Mouse (Mus musculus): Measurements from ENCODE around the gene Lrrc51.
A peak's percentile ranks its signal among the peaks of the same experiment; 100 is the strongest.
"Not testable (repeated sequence)": the region's sequence is repeated elsewhere in the genome, so short reads cannot be mapped to it uniquely, and the experiment has no call there.

Lrrc51 gene

GRCm38 (mm10) chr7:101933751-101934240 lies at the start of gene Lrrc51, which contains the start of gene Numa1:
Gene Lrrc51 (minus strand): TSS chr7:101933895.
Gene Numa1 (plus strand): TSS chr7:101934111.
- DNase-seq (ENCODE audit: low spot score): peak; percentile 97

GRCm38 (mm10) chr7:101982735-101983134 lies 49.0 kb upstream of the Lrrc51 start:
- no peak for DNase-seq (ENCODE audit: low spot score)

GRCm38 (mm10) chr7:101974505-101974904 lies 40.8 kb upstream of the Lrrc51 start:
- DNase-seq (ENCODE audit: low spot score): no peak

DNA sequence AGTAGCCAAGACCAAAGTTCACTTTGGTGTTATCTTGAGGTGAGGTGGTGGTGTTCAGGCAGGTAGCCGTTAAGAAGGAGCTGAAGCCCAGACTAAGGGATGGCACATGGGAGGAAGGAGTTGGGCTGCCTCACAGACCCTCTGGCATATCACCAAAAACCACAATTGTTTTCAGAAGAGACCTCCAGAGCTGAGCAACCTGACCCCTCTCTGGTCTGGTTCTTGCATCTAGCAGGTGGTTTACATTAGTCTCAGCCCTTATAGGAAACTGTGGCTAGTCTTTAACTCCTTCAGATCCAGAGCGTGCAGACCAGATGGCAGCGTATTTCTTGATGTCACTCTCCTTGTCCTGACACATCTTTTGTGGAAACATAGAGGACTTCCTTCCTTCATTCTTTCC lies 40.0 kb upstream of the Lrrc51 start:
- DNase-seq (ENCODE audit: low spot score): no peak

- no peak for DNase-seq (ENCODE audit: low spot score)
Measured at GRCm38 (mm10) chr7:101971721-101972120, 38.0 kb upstream of the Lrrc51 start.

DNA sequence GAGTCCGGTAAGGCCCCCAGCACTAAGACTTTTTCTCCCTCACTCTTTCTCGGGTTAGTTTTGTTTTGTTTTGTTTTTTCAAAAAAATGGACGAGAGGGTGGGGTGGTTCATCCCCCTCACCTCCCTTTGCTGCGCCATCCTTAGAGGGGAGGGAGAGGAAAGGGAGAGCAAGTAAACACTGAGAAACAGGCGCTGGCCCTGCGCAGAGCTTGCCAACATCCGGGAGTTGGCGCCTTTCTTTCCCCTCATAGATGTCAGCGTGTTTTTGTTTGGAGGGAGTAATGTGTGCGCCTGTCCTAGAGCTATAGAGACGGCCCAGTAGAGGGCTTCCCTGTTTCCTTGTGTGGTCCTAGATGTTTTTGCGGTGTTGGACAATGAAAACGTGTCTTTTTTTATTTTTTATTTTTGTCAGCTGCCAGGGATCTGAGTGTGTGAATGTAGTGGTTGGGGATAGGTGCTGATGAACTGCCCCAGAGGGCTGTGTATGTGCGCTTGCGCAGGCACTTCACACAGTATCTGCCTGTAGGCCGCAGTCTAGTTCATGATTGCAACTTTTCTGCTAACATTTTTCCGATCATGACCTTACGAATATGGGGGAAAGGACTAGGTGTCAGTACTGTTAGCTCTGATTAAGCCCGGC lies 37.2 kb upstream of the Lrrc51 start:
- peak; percentile 75 for DNase-seq (ENCODE audit: low spot score)

- peak; percentile 87 for DNase-seq (ENCODE audit: low spot score)
Measured at GRCm38 (mm10) chr7:101970429-101970775, 36.7 kb upstream of the Lrrc51 start.

DNA sequence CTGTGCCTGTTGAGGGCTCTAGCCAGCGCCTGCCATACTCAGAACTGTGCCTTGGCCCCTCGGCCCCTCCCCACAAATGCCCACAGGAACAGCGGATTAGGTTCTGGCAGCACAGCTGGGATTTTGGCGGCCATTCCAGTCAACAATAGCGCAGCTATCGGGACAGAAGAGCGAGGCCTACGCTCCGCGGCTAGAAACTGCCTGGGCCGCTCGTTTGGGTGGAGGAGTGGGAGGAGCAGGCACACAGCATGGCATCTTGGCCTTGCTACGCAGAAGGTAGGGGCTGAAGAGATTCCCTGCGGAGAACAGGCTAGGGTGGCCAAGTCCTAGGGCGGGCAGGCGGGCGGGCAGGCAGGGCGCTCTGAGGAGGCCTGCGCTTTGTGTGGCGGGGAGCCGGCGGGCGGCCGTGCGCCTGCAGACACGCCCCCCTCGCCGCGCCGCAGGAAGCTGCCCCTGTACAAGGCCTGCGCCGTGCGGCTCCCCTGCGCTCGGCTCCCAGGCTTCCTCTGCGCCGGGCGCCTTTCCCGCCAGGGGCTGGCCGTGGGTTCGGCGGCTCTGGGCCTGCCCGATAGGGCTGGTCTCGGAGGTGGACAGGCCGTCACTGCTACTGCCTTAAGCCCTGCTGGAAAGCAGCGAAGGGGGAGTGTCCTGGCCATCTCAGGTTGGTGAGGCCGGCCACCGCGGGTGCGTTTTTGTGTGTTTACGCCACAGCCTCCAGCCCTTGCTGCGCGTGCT lies 36.2 kb upstream of the Lrrc51 start:
- DNase-seq (ENCODE audit: low spot score): peak; percentile 89

GRCm38 (mm10) chr7:101968751-101969150 lies 35.1 kb upstream of the Lrrc51 start:
- no peak for DNase-seq (ENCODE audit: low spot score)

DNA sequence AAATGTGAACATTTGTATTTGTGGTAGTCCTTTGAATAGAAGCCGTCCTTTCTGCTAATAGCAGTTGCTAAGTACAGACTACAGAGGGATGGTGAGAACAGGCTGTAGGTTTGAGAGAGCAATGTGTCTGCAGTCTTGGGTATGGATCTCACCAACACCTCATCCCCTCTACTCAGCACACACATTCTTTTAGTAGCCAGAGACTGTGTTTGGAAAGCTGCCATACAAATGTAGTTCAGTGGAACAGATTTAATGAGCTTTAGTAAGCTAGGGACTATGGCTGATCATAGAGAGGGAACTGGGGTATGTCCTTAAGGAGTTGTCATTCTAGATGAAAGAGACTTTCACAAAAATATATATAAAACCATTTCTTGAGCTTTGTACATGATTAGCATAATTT lies 33.6 kb upstream of the Lrrc51 start:
- DNase-seq (ENCODE audit: low spot score): no peak

DNA sequence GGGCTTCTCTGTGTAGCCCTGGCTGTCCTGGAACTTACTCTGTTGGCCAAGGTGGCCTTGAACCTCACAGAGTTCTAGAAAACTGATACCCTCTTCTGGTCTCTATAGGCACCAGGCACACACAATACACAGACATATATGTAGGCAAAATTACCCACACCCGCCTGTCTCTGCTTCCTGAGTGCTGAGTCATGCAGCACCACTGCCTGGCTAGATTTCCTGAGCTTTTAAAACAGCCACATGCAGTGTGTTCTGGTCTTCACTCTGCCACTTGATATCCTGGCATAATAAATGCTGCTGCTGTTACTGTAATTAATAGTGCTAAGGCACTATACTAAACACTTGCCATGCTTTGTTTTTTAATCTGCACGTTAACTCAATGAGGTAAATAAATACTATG lies 31.9 kb upstream of the Lrrc51 start:
- DNase-seq (ENCODE audit: low spot score): no peak

- no peak for DNase-seq (ENCODE audit: low spot score)
Measured at GRCm38 (mm10) chr7:101964551-101964950, 30.9 kb upstream of the Lrrc51 start.

DNA sequence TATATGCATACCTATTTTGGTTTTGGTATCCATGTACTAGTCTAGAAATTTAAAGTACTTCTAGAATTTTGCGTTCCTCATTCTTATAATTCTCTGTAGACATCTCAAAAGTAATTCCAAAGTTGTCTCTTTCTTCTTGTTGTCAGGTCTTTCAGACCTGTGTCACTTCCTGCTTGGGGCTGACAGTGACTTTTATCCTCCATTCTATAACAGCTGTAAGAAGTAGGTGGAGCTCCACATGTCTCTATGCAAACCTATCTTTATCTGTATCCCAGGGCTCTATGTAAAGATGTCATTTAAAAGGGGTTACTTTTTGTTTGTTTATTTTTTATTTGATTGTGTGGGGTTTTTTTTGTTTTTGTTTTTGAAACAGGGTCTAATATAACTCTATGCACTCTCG lies 29.9 kb upstream of the Lrrc51 start:
- DNase-seq (ENCODE audit: low spot score): no peak

DNA sequence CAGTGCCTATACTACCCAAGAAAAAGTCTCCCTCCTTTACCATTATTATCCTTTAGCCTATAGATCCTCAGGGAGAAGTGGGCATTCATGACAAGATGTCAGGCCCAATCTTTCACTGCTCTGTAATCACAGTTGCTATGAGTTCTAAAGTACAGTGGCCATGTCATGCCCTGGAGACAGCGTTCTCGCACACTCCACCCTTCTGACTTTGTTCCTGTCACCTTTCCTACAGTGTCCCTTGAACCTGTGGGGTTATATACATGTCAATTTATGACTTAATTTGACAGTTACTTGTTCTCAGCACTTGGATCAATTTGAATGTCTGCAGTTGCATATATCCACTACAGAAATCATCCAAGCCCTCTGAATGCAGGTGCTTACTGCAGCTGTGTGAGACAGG lies 29.1 kb upstream of the Lrrc51 start:
- DNase-seq (ENCODE audit: low spot score): no peak

DNA sequence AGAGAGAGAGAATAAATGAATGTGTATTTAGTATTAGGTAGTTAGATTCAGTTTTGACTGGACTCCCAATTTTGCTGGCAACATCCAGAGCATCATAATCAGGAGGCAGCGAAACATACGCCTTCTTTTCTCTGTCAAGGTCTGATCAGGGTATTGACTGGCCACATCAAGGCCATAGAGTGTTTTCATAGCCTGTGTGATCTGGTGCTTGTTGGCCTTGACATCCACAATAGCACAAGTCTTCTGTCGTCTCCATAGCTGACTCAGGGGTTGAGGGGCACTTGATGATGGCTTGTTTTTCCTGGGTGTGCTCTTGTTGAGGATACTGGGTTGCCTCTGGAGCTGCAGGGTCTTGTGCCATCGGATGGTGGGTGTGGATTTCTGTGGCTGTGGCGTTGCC lies 23.2 kb upstream of the Lrrc51 start:
- DNase-seq (ENCODE audit: low spot score): no peak

DNA sequence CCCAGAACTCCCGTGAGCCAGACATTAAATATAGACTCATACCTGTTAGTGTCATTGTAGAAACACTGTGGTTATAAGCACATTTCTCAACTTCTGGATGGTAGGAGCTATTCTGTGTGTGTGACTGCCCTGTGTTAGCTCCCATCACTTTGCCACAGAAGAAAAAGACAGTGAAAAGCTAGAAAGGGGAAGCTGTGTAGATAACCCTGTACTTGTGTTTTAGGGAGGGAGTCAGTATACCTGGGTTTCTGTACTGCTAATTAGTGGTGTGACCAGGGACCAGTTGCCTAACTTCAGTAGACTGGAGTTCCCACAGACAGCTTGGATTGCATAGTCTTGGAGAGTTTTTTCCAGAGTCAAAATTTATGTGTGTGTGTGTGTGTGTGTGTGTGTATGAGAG lies 22.8 kb upstream of the Lrrc51 start:
- no peak for DNase-seq (ENCODE audit: low spot score)

DNA sequence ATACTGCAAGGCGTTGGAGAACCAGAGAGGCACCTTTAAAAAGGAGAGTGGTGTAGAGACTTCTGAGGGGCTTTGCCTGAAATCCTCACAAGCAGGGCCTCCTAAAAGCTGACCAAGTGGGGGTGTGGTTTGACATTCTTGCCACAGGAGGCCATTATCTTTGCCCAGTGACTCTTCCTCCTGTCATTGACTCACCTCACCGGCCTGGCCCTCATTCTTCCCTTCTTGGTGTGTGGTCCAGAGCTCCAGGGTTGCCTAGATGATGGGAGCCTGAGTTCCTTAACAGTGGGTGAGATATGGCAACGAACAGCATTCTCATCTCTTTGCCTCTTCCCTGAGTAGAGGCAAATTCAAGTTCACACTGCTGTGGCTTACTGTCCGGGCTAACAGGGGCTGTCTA lies 22.2 kb upstream of the Lrrc51 start:
- no peak for DNase-seq (ENCODE audit: low spot score)

GRCm38 (mm10) chr7:101955276-101955675 lies 21.6 kb upstream of the Lrrc51 start:
- no peak for DNase-seq (ENCODE audit: low spot score)

DNA sequence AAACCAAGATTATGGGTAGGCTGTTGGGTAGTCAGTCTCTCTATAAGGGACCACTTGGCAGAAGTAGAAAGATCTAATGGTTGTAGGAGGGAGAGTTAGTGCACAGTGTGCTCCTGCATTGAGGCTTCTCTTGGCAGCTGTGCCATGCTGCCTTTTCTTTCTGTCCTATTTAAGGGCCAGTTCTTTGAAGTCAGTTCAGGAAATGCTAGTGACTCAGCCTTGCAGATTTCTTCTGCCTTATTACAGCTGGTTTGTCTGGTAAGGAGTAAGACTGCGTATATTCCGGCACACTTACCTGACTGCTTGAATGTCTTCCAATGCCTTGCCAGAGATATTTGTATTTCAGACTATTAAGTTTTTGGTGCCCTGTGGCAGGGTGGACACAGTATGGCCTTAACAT lies 20.5 kb upstream of the Lrrc51 start:
- no peak for DNase-seq (ENCODE audit: low spot score)

DNA sequence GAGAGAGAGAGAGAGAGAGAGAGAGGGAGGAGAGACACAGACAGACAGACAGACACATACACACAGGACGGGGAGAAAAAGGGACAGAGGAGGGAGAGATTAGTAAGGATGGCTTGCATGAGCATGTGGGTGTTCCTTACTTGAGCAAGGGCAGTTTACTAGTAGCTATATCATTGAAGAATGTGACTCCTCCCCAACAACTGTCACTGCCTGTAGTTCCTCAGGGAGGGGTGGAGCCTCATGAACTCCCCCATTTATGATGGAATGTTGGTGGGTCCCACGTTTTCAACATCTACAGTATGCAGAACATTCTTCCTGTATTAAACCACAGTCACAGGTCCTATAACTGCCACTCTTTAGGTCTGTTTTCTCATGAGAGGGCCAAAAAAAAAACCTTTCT lies 18.4 kb upstream of the Lrrc51 start:
- no peak for DNase-seq (ENCODE audit: low spot score)

DNA sequence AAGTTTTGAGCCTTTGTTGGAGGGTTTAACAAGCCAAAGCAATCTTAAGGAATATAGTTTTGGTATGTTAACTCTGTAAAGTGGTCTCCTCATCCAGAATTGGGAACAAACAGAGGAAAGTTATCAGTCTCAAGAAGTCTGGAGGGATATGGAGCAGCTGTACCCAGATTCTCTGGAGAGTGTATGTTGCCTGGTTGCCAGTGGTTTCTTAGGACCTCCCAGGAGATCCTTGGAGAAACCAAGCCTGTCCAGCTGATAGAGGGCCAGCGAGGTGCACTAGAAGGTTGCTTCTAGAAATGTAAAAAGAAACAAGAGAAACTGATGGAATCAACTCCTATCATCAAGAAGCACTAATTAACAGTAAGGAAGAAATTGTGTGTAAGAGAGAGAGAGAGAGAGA lies 18.0 kb upstream of the Lrrc51 start:
- DNase-seq (ENCODE audit: low spot score): no peak

GRCm38 (mm10) chr7:101949008-101949407 lies 15.3 kb upstream of the Lrrc51 start:
- DNase-seq (ENCODE audit: low spot score): not testable (repeated sequence)

GRCm38 (mm10) chr7:101939758-101940157 lies 6.1 kb upstream of the Lrrc51 start:
- no peak for DNase-seq (ENCODE audit: low spot score)

DNA sequence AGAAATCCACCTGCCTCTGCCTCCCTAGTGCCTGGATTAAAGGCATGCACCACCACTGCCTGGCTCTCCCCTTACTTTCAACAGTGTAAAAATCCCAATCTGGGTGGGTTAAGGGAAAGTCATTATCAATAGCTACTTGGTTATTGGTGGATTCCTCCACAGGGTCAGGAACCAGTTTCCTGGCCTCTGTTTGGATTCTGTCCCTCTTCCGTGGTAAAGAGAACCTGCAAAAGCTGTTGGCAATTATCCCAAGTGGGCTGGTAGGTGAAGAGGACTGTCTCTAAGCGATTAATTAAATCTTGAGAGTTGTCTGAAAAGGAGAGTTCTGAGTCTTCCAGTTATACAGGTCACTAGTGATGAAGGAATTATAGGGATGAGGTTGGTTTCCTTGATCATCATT lies 4.7 kb upstream of the Lrrc51 start:
- no peak for DNase-seq (ENCODE audit: low spot score)

Data from testis, postnatal 14 days (tissue).